In the genomic region with DNA sequence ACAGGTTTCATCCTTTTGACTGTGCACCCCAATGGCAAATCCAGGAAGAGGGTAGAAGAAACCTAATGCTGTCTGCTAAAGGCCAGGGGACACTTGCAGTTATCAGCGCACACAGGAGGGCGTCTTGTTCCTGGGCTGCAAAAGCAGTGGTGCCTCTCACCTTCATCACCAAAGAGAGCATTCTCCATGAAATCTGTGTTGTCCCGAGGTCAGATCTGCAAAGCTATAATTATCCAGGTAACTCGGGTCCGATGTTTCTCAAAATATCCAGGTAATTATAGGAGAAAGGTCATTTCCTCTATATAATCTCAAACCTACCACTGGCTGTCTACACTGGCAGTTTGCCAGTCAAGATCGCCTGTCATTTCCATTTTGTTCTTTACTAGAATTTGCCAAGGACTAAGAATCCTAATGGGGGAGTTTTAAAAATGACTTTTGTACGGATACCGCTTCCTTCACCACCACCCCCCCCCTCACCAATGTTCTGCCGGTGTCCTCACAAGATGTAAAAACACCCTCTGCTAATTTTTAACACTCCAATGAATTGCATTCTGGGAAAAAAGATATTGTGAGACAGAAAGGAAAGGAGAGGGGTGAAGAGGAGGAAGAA, we compare ENCODE assay signal across 8 mouse cellular contexts.
DNase-seq lines count a peak whose midpoint lies in the region; ATAC-seq lines count a peak whose summit lies in the region.

No protein-coding gene starts in this region.

- ATAC-seq in lung, embryonic 16.5 days (ENCODE audit: low read depth), result no peak
- ATAC-seq in embryonic facial prominence, embryonic 14.5 days (ENCODE audit: low read depth), result no peak
- ATAC-seq in limb, embryonic 11.5 days (ENCODE audit: insufficient number of reproducible peaks, low FRiP score, low TSS enrichment, low read depth), result no peak
- no peak for ATAC-seq in stomach, embryonic 14.5 days (ENCODE audit: insufficient number of reproducible peaks, insufficient read depth, low FRiP score, low read depth)

- H3K9me3 ChIP-seq in lung, embryonic 16.5 days (ENCODE audit: control insufficient read depth, low read length), result no peaks in the 10 kb centered on the region
- H3K9me3 ChIP-seq in embryonic facial prominence, embryonic 14.5 days (ENCODE audit: control insufficient read depth, low read length), result no peaks in the 10 kb centered on the region
- no peaks in the 10 kb centered on the region for H3K9me3 ChIP-seq in limb, embryonic 11.5 days (ENCODE audit: control insufficient read depth, low read length)
- no peaks in the 10 kb centered on the region for H3K9me3 ChIP-seq in stomach, embryonic 14.5 days (ENCODE audit: control insufficient read depth, low read depth, low read length)

- no peak overlapping the region; the same call in 1 of the 2 replicates for H3K4me3 ChIP-seq in lung, embryonic 16.5 days (ENCODE audit: low read length)
- H3K4me3 ChIP-seq in embryonic facial prominence, embryonic 14.5 days (ENCODE audit: low read depth, low read length), result peak overlapping the region; percentile 44
- peak overlapping the region; percentile 30 for H3K4me3 ChIP-seq in limb, embryonic 11.5 days (ENCODE audit: low read depth, low read length)
- peak overlapping the region; percentile 36; the same call in 1 of the 2 replicates for H3K4me3 ChIP-seq in stomach, embryonic 14.5 days (ENCODE audit: low read depth, low read length)

- no peaks in the 10 kb centered on the region for H3K27me3 ChIP-seq in lung, embryonic 16.5 days (ENCODE audit: control insufficient read depth, insufficient read depth, low read depth, low read length)
- no peaks in the 10 kb centered on the region for H3K27me3 ChIP-seq in embryonic facial prominence, embryonic 14.5 days (replicated peaks; ENCODE audit: control insufficient read depth, insufficient read depth, low read length)
- no peaks in the 10 kb centered on the region for H3K27me3 ChIP-seq in limb, embryonic 11.5 days (ENCODE audit: control insufficient read depth, insufficient read depth, low read length)
- H3K27me3 ChIP-seq in stomach, embryonic 14.5 days (ENCODE audit: control insufficient read depth, insufficient read depth, low read length), result no peaks in the 10 kb centered on the region

- WGBS in lung, embryonic 16.5 days, result 30% methylated on average over 9 of the region's 9 CpGs
- WGBS in embryonic facial prominence, embryonic 14.5 days, result 24% methylated on average over 9 of the region's 9 CpGs
- 52% methylated on average over 9 of the region's 9 CpGs for WGBS in limb, embryonic 11.5 days
- WGBS in stomach, embryonic 14.5 days, result 32% methylated on average over 9 of the region's 9 CpGs

- H3K4me1 ChIP-seq in lung, embryonic 16.5 days (replicated peaks; ENCODE audit: control insufficient read depth, insufficient read depth, low read length), result peaks cover 25% of the 10 kb centered on the region
- H3K4me1 ChIP-seq in embryonic facial prominence, embryonic 14.5 days (ENCODE audit: control insufficient read depth, insufficient read depth, low read length), result peaks cover 12% of the 10 kb centered on the region
- H3K4me1 ChIP-seq in limb, embryonic 11.5 days (ENCODE audit: control insufficient read depth, insufficient read depth, low read length), result peaks cover 8% of the 10 kb centered on the region; the same call in 1 of the 2 replicates
- H3K4me1 ChIP-seq in stomach, embryonic 14.5 days (ENCODE audit: control insufficient read depth, insufficient read depth, low read length), result peaks cover 23% of the 10 kb centered on the region

- H3K9ac ChIP-seq in lung, embryonic 16.5 days (ENCODE audit: low read length), result no peak overlapping the region; the same call in 1 of the 2 replicates
- peak overlapping the region; percentile 57 for H3K9ac ChIP-seq in embryonic facial prominence, embryonic 14.5 days (ENCODE audit: low read depth, low read length)
- H3K9ac ChIP-seq in limb, embryonic 11.5 days (ENCODE audit: low read length), result no peak overlapping the region; the same call in 1 of the 2 replicates
- no peak overlapping the region for H3K9ac ChIP-seq in stomach, embryonic 14.5 days (replicated peaks; ENCODE audit: low read depth, low read length)

- H3K4me2 ChIP-seq in lung, embryonic 16.5 days (ENCODE audit: low read depth, low read length), result peak overlapping the region; percentile 86
- peak overlapping the region; percentile 68 for H3K4me2 ChIP-seq in embryonic facial prominence, embryonic 14.5 days (ENCODE audit: low read depth, low read length)
- H3K4me2 ChIP-seq in limb, embryonic 11.5 days (ENCODE audit: low read depth, severe bottlenecking), result peak overlapping the region; percentile 61
- peak overlapping the region; percentile 81 for H3K4me2 ChIP-seq in stomach, embryonic 14.5 days (replicated peaks; ENCODE audit: low read depth, low read length)

- no peak for DNase-seq in lung, adult 18-20 months
- no peak for DNase-seq in embryonic facial prominence, embryonic 14.5 days (ENCODE audit: low spot score)
- DNase-seq in limb, embryonic 11.5 days (ENCODE audit: low spot score), result no peak
- DNase-seq in adrenal gland, postnatal 4 days (ENCODE audit: low spot score in 2 of 2), result no peak
- DNase-seq in urinary bladder, postnatal 10 days (ENCODE audit: low spot score), result no peak
- no peak for DNase-seq in MN1 (ENCODE audit: low spot score)

- H3K36me3 ChIP-seq in lung, embryonic 16.5 days (ENCODE audit: control insufficient read depth, insufficient read depth, low read length), result no peaks in the 10 kb centered on the region
- H3K36me3 ChIP-seq in embryonic facial prominence, embryonic 14.5 days (ENCODE audit: control insufficient read depth, insufficient read depth, low read length), result no peaks in the 10 kb centered on the region
- H3K36me3 ChIP-seq in limb, embryonic 11.5 days (ENCODE audit: control insufficient read depth, insufficient read depth, low read length), result no peaks in the 10 kb centered on the region
- no peaks in the 10 kb centered on the region for H3K36me3 ChIP-seq in stomach, embryonic 14.5 days (ENCODE audit: control insufficient read depth, insufficient read depth, low read length)

- H3K27ac ChIP-seq in lung, embryonic 16.5 days (ENCODE audit: low read length), result no peak overlapping the region
- peak overlapping the region; percentile 81; the same call in 1 of the 2 replicates for H3K27ac ChIP-seq in embryonic facial prominence, embryonic 14.5 days (replicated peaks; ENCODE audit: low read depth, low read length)
- H3K27ac ChIP-seq in limb, embryonic 11.5 days (replicated peaks; ENCODE audit: low read depth, low read length), result no peak overlapping the region
- H3K27ac ChIP-seq in stomach, embryonic 14.5 days (ENCODE audit: low read length), result no peak overlapping the region
